Mouse (Mus musculus) hindbrain, embryonic 12.5 days (tissue): ENCODE results near the gene Dcaf6. TPM values are rescaled to one million over a fixed set of nuclear protein-coding genes. Genes with fewer than 3 reads are reported as not detected.

Experiments used
- ATAC-seq: fragments of 200-750 bp; cut with Nextera tagmentation; 2 replicates; pipeline ENCODE4 v1.8.0; 2017; ENCODE audit warnings: moderate TSS enrichment; ENCODE audit not compliant: low FRiP score
- H3K27ac ChIP-seq: fragments of 300-500 bp; sonication (generic); 2 replicates; pipeline ENCODE4 v1.5.1; 2016; ENCODE audit warnings: mild to moderate bottlenecking
- H3K27me3 ChIP-seq: fragments of 300-500 bp; sonication (generic); 2 replicates; pipeline ENCODE4 v1.6.1; 2016; ENCODE audit warnings: mild to moderate bottlenecking
- H3K36me3 ChIP-seq: fragments of 300-500 bp; sonication (generic); 2 replicates; pipeline ENCODE4 v1.6.1; 2016; ENCODE audit warnings: mild to moderate bottlenecking
- H3K4me1 ChIP-seq: fragments of 300-500 bp; sonication (generic); 2 replicates; pipeline ENCODE4 v1.6.1; 2016
- H3K4me2 ChIP-seq: fragments of 300-500 bp; sonication (generic); replicated peaks from 2 replicates; pipeline ENCODE4 v1.6.1; 2016; ENCODE audit warnings: mild to moderate bottlenecking
- H3K4me3 ChIP-seq: fragments of 300-500 bp; sonication (generic); 2 replicates; pipeline ENCODE4 v1.5.1; 2016; ENCODE audit warnings: mild to moderate bottlenecking
- H3K9ac ChIP-seq: fragments of 300-500 bp; sonication (generic); 2 replicates; pipeline ENCODE4 v1.6.1; 2016; ENCODE audit warnings: mild to moderate bottlenecking, moderate library complexity
- H3K9me3 ChIP-seq: fragments of 300-500 bp; sonication (generic); replicated peaks from 2 replicates; pipeline ENCODE4 v1.6.1; 2016; ENCODE audit warnings: mild to moderate bottlenecking
- WGBS: fragments of 180-500 bp; shearing (Covaris S2); methylation state at CpG from one replicate; pipeline ENCODE4 v1.1.7; 2016; 5-methylcytosine and 5-hydroxymethylcytosine counted together
- polyA plus RNA-seq: library from polyadenylated mRNA; unstranded; fragments of >200 nt; fragmentation: Nextera tagmentation; extraction: Ambion mirVana; gene quantifications from 2 replicates; pipeline ENCODE4 v1.2.1, GENCODE M21; 2016

The Dcaf6 gene
- polyA plus RNA-seq, 1 experiment from 2014 or later: 12.9 TPM

DNA sequence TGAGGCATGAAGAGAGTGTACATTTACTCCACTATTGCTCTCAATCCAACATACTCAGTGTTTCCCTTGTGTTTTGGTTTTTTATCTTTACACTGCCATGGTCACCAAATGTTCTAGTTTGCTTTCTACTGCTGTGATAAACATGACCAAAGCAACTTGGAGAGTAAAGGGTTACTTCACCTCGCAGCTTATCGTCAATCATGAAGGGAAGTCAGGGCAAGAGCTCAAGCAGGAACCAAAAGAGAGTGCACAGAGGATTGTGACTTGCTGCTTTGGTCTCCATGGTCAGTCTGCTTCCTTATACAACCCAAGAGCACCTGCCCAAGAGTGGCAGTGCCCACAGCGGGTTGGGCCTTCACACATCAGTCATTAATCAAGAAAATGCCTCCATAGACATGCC is 65.4 kb downstream of the Dcaf6 start:
- H3K27me3 ChIP-seq: no peaks in the 10 kb centered on the region
- H3K4me2 ChIP-seq: no peak overlapping the region
- H3K4me3 ChIP-seq: no peak overlapping the region
- 75% methylated on average over 3 of the region's 3 CpGs for WGBS
- no peaks in the 10 kb centered on the region for H3K4me1 ChIP-seq
- H3K36me3 ChIP-seq: no peaks in the 10 kb centered on the region
- H3K9me3 ChIP-seq: no peaks in the 10 kb centered on the region
- no peak for ATAC-seq
- no peak overlapping the region for H3K9ac ChIP-seq
- H3K27ac ChIP-seq: no peak overlapping the region

DNA sequence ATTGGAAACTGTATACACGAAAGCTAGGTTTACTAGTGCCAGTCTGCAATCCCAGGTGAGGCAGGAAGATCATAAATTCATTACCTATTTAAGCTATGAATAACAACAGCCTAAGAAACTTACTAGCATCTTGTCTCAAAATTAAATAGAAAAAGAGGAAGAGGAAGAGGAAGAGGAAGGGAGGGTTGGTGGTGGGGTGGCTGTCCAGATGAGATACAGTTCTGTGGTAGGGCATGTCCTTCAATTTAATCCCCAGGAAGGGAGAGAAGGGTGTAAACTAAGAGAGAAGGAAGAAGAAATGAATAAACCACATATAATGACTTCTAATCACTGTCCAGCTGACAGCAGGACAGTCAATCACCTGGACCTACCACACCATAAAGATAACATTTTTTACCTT is 67.2 kb downstream of the Dcaf6 start:
- WGBS: 92% methylated on average over 1 of the region's 1 CpGs
- ATAC-seq: no peak
- H3K27ac ChIP-seq: no peak overlapping the region
- H3K36me3 ChIP-seq: peaks cover 3% of the 10 kb centered on the region; the same call in 1 of the 2 replicates
- H3K9ac ChIP-seq: no peak overlapping the region
- H3K27me3 ChIP-seq: no peaks in the 10 kb centered on the region
- no peak overlapping the region for H3K4me2 ChIP-seq
- no peak overlapping the region for H3K4me3 ChIP-seq
- no peaks in the 10 kb centered on the region for H3K4me1 ChIP-seq
- H3K9me3 ChIP-seq: no peaks in the 10 kb centered on the region

DNA sequence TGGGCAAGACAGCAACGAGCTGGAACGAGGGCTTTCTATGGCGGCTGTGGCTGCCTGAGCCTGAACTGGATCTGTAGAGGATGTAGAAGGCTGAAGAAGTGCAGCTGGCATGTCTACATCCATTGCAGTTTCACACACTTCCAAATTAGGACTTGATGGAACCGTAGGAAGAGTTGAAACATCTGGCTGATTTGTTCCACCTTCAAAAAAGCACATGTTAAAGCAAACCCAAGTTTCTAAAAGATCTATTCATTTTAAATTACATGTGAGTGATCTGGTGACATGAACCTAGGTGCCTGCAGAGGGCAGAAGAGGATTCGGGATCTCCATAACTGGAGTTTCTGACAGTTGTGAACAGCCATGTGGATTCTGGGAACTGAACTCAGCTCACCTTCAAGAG is 71.6 kb downstream of the Dcaf6 start:
- no peak for ATAC-seq
- 87% methylated on average over 5 of the region's 5 CpGs for WGBS

DNA sequence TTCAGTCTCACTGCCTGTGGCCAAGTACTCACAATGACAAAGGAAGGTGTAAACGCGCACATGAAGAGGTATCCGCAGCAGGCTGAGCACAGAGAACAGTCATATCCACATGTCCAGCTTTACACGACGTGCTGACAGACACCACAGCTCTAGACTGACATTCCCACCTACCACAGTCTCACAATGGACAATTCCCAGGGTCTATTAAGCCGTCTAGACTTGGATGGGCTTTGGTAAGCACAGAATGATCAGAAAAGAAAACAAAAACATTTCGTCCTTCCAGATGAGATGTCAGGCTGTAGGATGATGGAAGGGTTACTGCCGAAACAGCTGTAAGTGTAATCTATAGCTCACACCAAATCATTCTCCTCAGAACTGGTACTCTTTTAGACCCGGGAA is 73.8 kb downstream of the Dcaf6 start:
- Histone ChIP-seq H3K27ac (no peak overlapping the region), H3K4me3 (no peak overlapping the region), H3K27me3 (no peaks in the 10 kb centered on the region), H3K9ac (no peak overlapping the region), H3K36me3 (peaks cover 9% of the 10 kb centered on the region; the same call in 1 of the 2 replicates), H3K4me1 (no peaks in the 10 kb centered on the region), H3K4me2 (no peak overlapping the region), H3K9me3 (no peaks in the 10 kb centered on the region)
- no peak for ATAC-seq
- WGBS: 84% methylated on average over 9 of the region's 9 CpGs

More for the DNA sequence above, 71.6 kb downstream of the Dcaf6 start:
- Histone ChIP-seq H3K9ac (no peak overlapping the region), H3K27me3 (no peaks in the 10 kb centered on the region), H3K9me3 (no peaks in the 10 kb centered on the region), H3K36me3 (peaks cover 9% of the 10 kb centered on the region; the same call in 1 of the 2 replicates), H3K27ac (no peak overlapping the region), H3K4me1 (no peaks in the 10 kb centered on the region), H3K4me3 (no peak overlapping the region), H3K4me2 (no peak overlapping the region)

DNA sequence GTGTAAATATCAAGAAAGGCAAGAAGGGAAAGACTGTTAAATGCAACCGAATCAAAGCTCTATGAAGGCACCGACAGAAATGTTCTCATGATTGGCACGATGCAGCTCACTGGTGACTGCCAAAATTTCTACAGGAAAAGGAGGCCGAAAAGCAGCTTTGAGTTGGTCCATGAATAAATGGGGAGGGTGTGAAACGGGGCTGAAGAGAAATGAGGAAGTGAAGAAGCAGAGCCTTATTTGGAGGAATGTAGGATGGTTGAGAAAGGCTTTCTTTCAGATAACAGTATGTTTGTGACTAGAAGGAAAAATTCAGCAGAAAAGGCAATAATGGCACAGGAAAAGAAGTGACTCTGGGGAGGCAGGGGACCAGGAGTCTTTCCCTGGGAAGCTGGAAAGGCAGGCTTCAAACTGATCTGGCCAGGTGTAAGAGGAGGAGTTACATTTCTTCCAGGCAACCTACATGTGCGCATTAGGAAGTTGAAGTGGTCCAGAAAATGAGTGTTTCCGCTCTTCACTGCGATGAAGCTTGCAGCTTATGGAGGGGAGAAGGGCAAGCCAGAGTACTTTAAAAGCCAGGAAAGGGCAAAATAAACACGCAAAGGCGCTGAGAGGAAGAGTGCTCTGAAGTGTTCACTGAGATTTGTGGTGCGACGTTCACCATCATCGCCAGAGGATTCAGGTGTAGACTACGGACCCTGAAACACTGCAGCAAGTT is 74.3 kb downstream of the Dcaf6 start:
- no peak overlapping the region for H3K4me2 ChIP-seq
- H3K4me1 ChIP-seq: no peaks in the 10 kb centered on the region
- H3K27me3 ChIP-seq: no peaks in the 10 kb centered on the region
- H3K36me3 ChIP-seq: peaks cover 9% of the 10 kb centered on the region; the same call in 1 of the 2 replicates
- no peak overlapping the region for H3K4me3 ChIP-seq
- ATAC-seq: no peak
- H3K9ac ChIP-seq: no peak overlapping the region
- WGBS: 89% methylated on average over 14 of the region's 14 CpGs
- H3K9me3 ChIP-seq: no peaks in the 10 kb centered on the region
- H3K27ac ChIP-seq: no peak overlapping the region

DNA sequence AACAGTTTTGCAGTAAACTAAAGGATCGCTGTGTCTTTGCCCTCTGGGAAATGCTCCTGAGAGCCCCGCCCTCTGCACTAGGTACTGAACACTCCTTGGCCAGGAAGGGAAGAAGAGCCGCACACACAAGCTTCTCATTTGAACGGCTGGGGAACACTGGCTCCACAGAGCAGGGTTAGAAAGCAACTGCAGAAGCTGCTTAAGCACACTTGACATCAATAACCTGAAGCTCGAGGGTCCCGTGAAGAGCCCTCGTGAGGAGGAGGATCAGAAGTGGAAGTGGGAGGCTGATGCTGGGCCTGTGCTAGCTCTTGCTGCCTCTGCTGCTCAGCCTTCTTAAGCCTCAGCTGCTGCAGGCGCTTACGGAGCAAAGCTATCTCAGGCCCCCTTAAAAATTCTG is 86.4 kb downstream of the Dcaf6 start:
- no peak overlapping the region for H3K9ac ChIP-seq
- H3K4me1 ChIP-seq: no peaks in the 10 kb centered on the region
- H3K27ac ChIP-seq: no peak overlapping the region
- H3K4me2 ChIP-seq: no peak overlapping the region
- 80% methylated on average over 9 of the region's 9 CpGs for WGBS
- H3K36me3 ChIP-seq: no peaks in the 10 kb centered on the region
- no peaks in the 10 kb centered on the region for H3K9me3 ChIP-seq
- H3K27me3 ChIP-seq: no peaks in the 10 kb centered on the region
- no peak overlapping the region for H3K4me3 ChIP-seq
- no peak for ATAC-seq

DNA sequence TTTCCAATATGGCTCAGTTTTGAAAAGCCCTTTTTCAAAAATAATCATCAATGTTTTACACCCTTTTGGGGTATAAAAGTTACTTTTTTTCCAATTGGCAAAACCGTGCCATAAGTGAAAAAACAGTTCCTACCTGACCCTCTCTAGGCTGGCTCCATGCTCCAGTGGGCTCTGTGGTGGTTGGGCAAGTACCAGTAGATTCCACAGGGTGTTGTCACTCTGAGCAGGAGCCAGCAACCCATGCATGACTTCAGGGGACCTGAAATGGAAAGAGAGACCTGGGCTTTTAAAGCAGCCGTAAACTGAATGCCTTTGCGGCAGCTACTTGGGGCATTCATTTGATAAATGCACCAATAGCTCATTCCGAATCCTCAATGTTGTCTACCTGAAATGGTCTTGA is 89.3 kb downstream of the Dcaf6 start:
- Histone ChIP-seq H3K4me1 (no peaks in the 10 kb centered on the region), H3K4me2 (no peak overlapping the region), H3K9me3 (no peaks in the 10 kb centered on the region), H3K9ac (no peak overlapping the region), H3K36me3 (no peaks in the 10 kb centered on the region), H3K4me3 (no peak overlapping the region), H3K27ac (no peak overlapping the region), H3K27me3 (no peaks in the 10 kb centered on the region)
- ATAC-seq: no peak
- WGBS: 86% methylated on average over 4 of the region's 4 CpGs

DNA sequence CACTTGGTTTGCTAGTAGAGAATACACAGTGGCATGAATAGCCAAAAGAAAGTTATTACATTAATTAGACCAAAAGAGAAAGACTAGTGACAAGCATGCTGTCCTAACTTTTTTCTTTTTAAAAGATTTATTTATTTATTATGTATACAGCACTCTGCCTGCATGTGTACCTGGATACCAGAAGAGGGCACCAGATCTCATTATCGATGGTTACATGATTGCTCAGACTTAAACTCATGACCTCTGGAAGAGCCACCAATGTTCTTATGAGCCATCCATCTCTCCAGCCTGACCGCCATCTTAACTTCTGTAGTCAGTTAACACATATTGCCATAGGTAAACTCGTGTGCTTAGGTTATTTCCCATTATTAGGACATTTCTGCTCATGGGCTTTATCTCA is 95.2 kb downstream of the Dcaf6 start:
- WGBS: 89% methylated on average over 3 of the region's 3 CpGs

DNA sequence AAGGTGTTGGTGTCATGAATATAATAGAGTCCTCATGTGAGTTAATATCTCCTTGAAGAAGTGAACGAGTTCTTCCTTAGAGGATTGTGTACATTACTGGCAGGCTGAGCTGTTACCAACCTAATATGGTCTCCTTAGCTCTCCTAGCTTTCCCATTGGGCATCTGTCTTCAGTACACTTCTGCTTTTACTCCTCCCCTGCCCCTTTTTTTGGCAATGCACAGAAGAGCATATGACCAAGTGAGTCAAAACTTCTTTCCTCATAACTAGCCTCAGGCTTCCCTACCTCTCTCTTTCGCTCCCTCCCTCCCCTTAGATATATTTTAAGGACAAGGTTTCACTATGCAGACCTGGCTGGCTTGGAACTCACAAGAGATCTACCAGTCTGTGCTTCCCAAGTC is 97.0 kb downstream of the Dcaf6 start:
- Histone ChIP-seq H3K4me2 (no peak overlapping the region), H3K27ac (no peak overlapping the region), H3K9ac (no peak overlapping the region), H3K9me3 (no peaks in the 10 kb centered on the region), H3K36me3 (no peaks in the 10 kb centered on the region), H3K4me1 (no peaks in the 10 kb centered on the region), H3K4me3 (no peak overlapping the region), H3K27me3 (no peaks in the 10 kb centered on the region)
- WGBS: 88% methylated on average over 2 of the region's 2 CpGs
- ATAC-seq: no peak

More for the DNA sequence above, 95.2 kb downstream of the Dcaf6 start:
- Histone ChIP-seq H3K4me1 (no peaks in the 10 kb centered on the region), H3K4me3 (no peak overlapping the region), H3K27me3 (no peaks in the 10 kb centered on the region), H3K4me2 (no peak overlapping the region), H3K9ac (no peak overlapping the region), H3K27ac (no peak overlapping the region), H3K36me3 (no peaks in the 10 kb centered on the region), H3K9me3 (no peaks in the 10 kb centered on the region)
- no peak for ATAC-seq

DNA sequence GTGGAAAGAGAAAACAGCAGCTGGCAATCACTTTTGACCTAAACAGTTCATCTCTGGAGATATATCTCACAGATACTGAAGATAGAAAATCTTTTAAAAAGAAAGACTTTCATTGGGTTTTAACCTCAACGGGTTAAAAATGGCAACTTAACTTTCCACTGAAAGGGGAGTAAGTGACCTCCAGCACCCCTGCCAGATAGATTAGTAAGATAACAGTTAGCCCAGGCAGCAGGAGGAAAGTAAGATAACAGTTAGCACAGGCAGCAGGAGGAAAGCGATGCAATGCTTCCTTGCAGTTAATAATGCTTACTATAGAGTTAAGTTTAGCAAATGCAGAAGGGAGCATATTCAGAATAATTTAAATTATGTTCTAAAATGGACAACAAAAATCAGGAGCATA is 103.9 kb downstream of the Dcaf6 start:
- H3K36me3 ChIP-seq: peaks cover under 1% of the 10 kb centered on the region; the same call in 1 of the 2 replicates
- 71% methylated on average over 2 of the region's 2 CpGs for WGBS
- H3K27me3 ChIP-seq: no peaks in the 10 kb centered on the region
- no peak for ATAC-seq
- H3K4me1 ChIP-seq: no peaks in the 10 kb centered on the region
- H3K27ac ChIP-seq: no peak overlapping the region
- no peak overlapping the region for H3K4me3 ChIP-seq
- H3K9me3 ChIP-seq: no peaks in the 10 kb centered on the region
- H3K9ac ChIP-seq: no peak overlapping the region
- H3K4me2 ChIP-seq: no peak overlapping the region

DNA sequence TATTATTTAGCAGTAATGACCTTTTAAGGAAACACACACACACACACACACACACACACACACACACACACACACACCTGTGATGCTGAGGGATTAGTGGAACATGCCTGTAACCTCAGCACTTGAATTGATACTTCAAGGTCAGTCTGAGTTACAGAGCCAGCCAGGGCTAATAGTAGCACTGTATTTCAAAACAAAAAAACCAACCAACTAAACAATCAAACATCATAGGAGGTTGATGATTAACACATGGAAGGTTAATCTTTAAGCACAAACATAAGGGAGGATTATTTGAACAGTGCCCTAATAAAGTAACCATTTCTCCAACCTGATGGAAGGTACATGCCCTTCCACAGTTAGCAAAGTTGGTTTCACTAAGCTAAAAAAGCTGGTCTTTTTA is 111.6 kb downstream of the Dcaf6 start:
- Histone ChIP-seq H3K27me3 (no peaks in the 10 kb centered on the region), H3K4me2 (no peak overlapping the region), H3K27ac (no peak overlapping the region), H3K36me3 (peaks cover 9% of the 10 kb centered on the region), H3K4me1 (no peaks in the 10 kb centered on the region), H3K9ac (no peak overlapping the region), H3K4me3 (no peak overlapping the region), H3K9me3 (no peaks in the 10 kb centered on the region)
- ATAC-seq: no peak

DNA sequence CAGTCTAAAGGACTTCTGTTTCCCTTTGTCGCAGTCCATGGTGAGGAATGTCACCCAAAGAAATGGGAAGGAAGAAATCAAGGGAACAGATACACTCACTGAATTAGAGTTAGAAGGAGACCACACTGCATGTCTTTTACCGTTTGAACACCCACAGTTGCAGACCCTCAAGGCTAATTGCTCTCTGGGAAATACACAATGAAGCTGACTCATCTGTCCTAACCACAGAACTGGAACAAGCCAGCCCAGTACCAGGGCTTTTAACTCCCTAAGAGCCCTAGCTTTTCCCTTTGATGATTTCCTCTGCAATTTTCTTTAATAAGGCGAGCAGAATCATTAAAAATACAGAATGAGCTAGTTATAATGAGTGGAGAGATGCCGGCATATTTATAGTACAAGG is 115.8 kb downstream of the Dcaf6 start:
- Histone ChIP-seq H3K27ac (no peak overlapping the region), H3K9ac (no peak overlapping the region), H3K36me3 (no peaks in the 10 kb centered on the region), H3K9me3 (no peaks in the 10 kb centered on the region), H3K4me3 (no peak overlapping the region), H3K4me1 (no peaks in the 10 kb centered on the region), H3K4me2 (no peak overlapping the region), H3K27me3 (no peaks in the 10 kb centered on the region)
- WGBS: 62% methylated on average over 4 of the region's 4 CpGs
- ATAC-seq: peak; percentile 58; the same call in 1 of the 2 replicates

DNA sequence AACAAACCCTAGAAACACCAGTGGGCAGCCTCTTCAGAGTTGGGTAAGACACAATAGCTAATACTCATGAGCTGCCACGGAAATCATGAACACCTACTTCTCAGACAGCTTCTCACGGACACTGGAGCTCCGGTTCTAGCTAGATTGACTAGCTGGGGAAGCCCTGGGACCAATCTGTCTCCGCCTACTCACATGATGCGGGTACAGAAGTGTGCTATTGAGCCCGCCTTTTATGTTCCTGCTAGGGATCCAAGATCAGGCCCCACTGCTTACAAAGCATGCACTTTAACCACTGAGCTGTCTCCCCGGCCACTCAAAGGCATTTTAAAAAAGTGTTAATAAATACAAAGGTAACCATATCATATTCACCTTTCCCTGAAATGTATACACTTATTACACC is 118.1 kb downstream of the Dcaf6 start:
- ATAC-seq: no peak
- H3K4me1 ChIP-seq: no peaks in the 10 kb centered on the region
- H3K9me3 ChIP-seq: no peaks in the 10 kb centered on the region
- H3K4me2 ChIP-seq: no peak overlapping the region
- no peaks in the 10 kb centered on the region for H3K27me3 ChIP-seq
- 70% methylated on average over 7 of the region's 7 CpGs for WGBS
- no peak overlapping the region for H3K4me3 ChIP-seq
- no peak overlapping the region for H3K9ac ChIP-seq
- no peaks in the 10 kb centered on the region for H3K36me3 ChIP-seq
- no peak overlapping the region for H3K27ac ChIP-seq
